In the genomic region with DNA sequence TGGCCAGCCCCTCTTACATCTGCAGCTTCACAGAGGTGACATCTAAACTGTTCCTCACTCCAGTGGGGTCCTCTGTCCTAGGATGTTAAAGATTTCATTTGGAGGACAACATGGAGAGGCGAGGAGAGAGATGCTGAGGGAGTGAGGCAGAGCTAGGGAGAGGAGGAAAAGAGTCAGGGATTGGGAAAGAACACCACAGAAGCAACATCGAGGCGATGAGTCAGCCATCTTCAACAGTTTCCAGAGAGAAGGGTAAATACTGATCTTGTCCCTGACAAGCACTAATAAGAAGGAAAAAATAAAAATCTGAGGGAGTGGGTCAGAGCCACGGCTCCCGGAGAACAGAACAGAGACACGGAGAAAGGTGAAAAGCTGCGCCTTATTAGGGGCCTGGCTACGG, we compare ENCODE assay signal across 30 mouse cellular contexts. TPM values are rescaled to one million over a fixed set of nuclear protein-coding genes. Genes with fewer than 3 reads are reported as not detected.
DNase-seq lines count a peak whose midpoint lies in the region; ATAC-seq lines count a peak whose summit lies in the region.
"Had no signal": no experiment of that assay in that cellular context is flagged by ENCODE, and none has a peak within 500 bp of the region (broad histone marks: within the 10 kb centered on the region; RNA-seq: fewer than 3 reads in every experiment).

No protein-coding gene starts in this region.

- no peak overlapping the region for H3K9ac ChIP-seq in forebrain, embryonic 11.5 days (ENCODE audit: low read length)
- no peak overlapping the region for H3K9ac ChIP-seq in forebrain, embryonic 12.5 days
- peak overlapping the region; percentile 44; the same call in 1 of the 2 replicates for H3K9ac ChIP-seq in heart, embryonic 13.5 days
- H3K9ac ChIP-seq in forebrain, embryonic 16.5 days (replicated peaks; ENCODE audit: low read depth, low read length) = peak overlapping the region; percentile 4; the same call in 1 of the 2 replicates
- H3K9ac ChIP-seq: embryonic facial prominence, embryonic 12.5 days; hindbrain, embryonic 12.5 days; intestine, embryonic 15.5 days; limb, embryonic 12.5 days; lung, embryonic 15.5 days; midbrain, embryonic 15.5 days; neural tube, embryonic 15.5 days had no signal

- no peaks in the 10 kb centered on the region for H3K36me3 ChIP-seq in forebrain, embryonic 11.5 days (ENCODE audit: control insufficient read depth, insufficient read depth, low read length)
- no peaks in the 10 kb centered on the region for H3K36me3 ChIP-seq in forebrain, embryonic 12.5 days (replicated peaks)
- H3K36me3 ChIP-seq in heart, embryonic 13.5 days = peaks cover 9% of the 10 kb centered on the region
- H3K36me3 ChIP-seq in forebrain, embryonic 16.5 days (ENCODE audit: control insufficient read depth, insufficient read depth) = no peaks in the 10 kb centered on the region
- H3K36me3 ChIP-seq: embryonic facial prominence, embryonic 12.5 days; hindbrain, embryonic 12.5 days; intestine, embryonic 15.5 days; limb, embryonic 12.5 days; lung, embryonic 15.5 days; midbrain, embryonic 10.5 days; midbrain, embryonic 15.5 days; neural tube, embryonic 15.5 days had no signal

- H3K4me1 ChIP-seq in forebrain, embryonic 11.5 days (replicated peaks; ENCODE audit: control insufficient read depth, insufficient read depth, low read length) = no peaks in the 10 kb centered on the region
- H3K4me1 ChIP-seq in forebrain, embryonic 12.5 days = 0 out of 2 replicates have a peak, but pooled peaks cover 3% of the 10 kb centered on the region
- peaks cover 27% of the 10 kb centered on the region for H3K4me1 ChIP-seq in heart, embryonic 13.5 days
- peaks cover 6% of the 10 kb centered on the region for H3K4me1 ChIP-seq in forebrain, embryonic 16.5 days (replicated peaks; ENCODE audit: control insufficient read depth, insufficient read depth, low read length)
- H3K4me1 ChIP-seq: embryonic facial prominence, embryonic 12.5 days; hindbrain, embryonic 12.5 days; intestine, embryonic 15.5 days; lung, embryonic 15.5 days; midbrain, embryonic 15.5 days; neural tube, embryonic 15.5 days had no signal

- no peak overlapping the region for H3K4me2 ChIP-seq in forebrain, embryonic 11.5 days (ENCODE audit: low read depth, low read length, severe bottlenecking)
- no peak overlapping the region for H3K4me2 ChIP-seq in forebrain, embryonic 12.5 days
- no peak overlapping the region for H3K4me2 ChIP-seq in heart, embryonic 13.5 days
- H3K4me2 ChIP-seq in forebrain, embryonic 16.5 days (ENCODE audit: low read length) = no peak overlapping the region
- H3K4me2 ChIP-seq: embryonic facial prominence, embryonic 12.5 days; heart, embryonic 11.5 days; hindbrain, embryonic 12.5 days; intestine, embryonic 15.5 days; limb, embryonic 12.5 days; liver, embryonic 11.5 days; lung, embryonic 15.5 days; midbrain, embryonic 15.5 days; neural tube, embryonic 15.5 days had no signal

- ATAC-seq in forebrain, embryonic 11.5 days (replicated peaks; ENCODE audit: low FRiP score) = no peak
- no peak for ATAC-seq in forebrain, embryonic 12.5 days (ENCODE audit: low FRiP score)
- no peak for ATAC-seq in heart, embryonic 13.5 days (ENCODE audit: extremely low read depth, insufficient number of reproducible peaks, low FRiP score, low TSS enrichment)
- no peak for ATAC-seq in forebrain, embryonic 16.5 days
- ATAC-seq: hindbrain, postnatal 0 days; intestine, embryonic 15.5 days; midbrain, embryonic 15.5 days had no signal

- H3K27ac ChIP-seq in forebrain, embryonic 11.5 days (ENCODE audit: low read depth, low read length) = no peak overlapping the region
- no peak overlapping the region for H3K27ac ChIP-seq in forebrain, embryonic 12.5 days
- no peak overlapping the region for H3K27ac ChIP-seq in heart, embryonic 13.5 days (replicated peaks)
- H3K27ac ChIP-seq in forebrain, embryonic 16.5 days (ENCODE audit: low read length) = peak overlapping the region; percentile 19; the same call in 1 of the 2 replicates
- H3K27ac ChIP-seq: embryonic facial prominence, embryonic 12.5 days; hindbrain, embryonic 12.5 days; hindbrain, postnatal 0 days; intestine, embryonic 15.5 days; limb, embryonic 12.5 days; lung, embryonic 15.5 days; midbrain, embryonic 10.5 days; midbrain, embryonic 15.5 days; neural tube, embryonic 15.5 days had no signal

- no peaks in the 10 kb centered on the region; the same call in 1 of the 2 replicates for H3K27me3 ChIP-seq in forebrain, embryonic 11.5 days (ENCODE audit: control insufficient read depth, insufficient read depth, low read length)
- H3K27me3 ChIP-seq in forebrain, embryonic 12.5 days = no peaks in the 10 kb centered on the region
- H3K27me3 ChIP-seq in heart, embryonic 13.5 days (replicated peaks) = 0 out of 2 replicates have a peak, but pooled peaks cover 7% of the 10 kb centered on the region
- H3K27me3 ChIP-seq in forebrain, embryonic 16.5 days (replicated peaks; ENCODE audit: control insufficient read depth, insufficient read depth, low read length) = no peaks in the 10 kb centered on the region
- H3K27me3 ChIP-seq: embryonic facial prominence, embryonic 12.5 days; hindbrain, embryonic 12.5 days; intestine, embryonic 15.5 days; limb, embryonic 12.5 days; lung, embryonic 15.5 days; midbrain, embryonic 15.5 days; neural tube, embryonic 15.5 days had no signal

- 82% methylated on average over 8 of the region's 8 CpGs for WGBS in forebrain, embryonic 11.5 days
- WGBS in forebrain, embryonic 12.5 days = 83% methylated on average over 8 of the region's 8 CpGs
- WGBS in heart, embryonic 13.5 days = 66% methylated on average over 8 of the region's 8 CpGs
- WGBS in forebrain, embryonic 16.5 days = 84% methylated on average over 8 of the region's 8 CpGs

- H3K4me3 ChIP-seq in forebrain, embryonic 11.5 days (ENCODE audit: low read depth, low read length) = no peak overlapping the region
- H3K4me3 ChIP-seq in forebrain, embryonic 12.5 days (replicated peaks) = no peak overlapping the region
- no peak overlapping the region for H3K4me3 ChIP-seq in heart, embryonic 13.5 days
- no peak overlapping the region for H3K4me3 ChIP-seq in forebrain, embryonic 16.5 days (replicated peaks; ENCODE audit: low read length)
- H3K4me3 ChIP-seq: embryonic facial prominence, embryonic 12.5 days; hindbrain, embryonic 12.5 days; intestine, embryonic 15.5 days; limb, embryonic 12.5 days; lung, embryonic 15.5 days; midbrain, embryonic 10.5 days; midbrain, embryonic 15.5 days; neural tube, embryonic 15.5 days had no signal

- peak; percentile 40 for DNase-seq in forebrain, embryonic 11.5 days (ENCODE audit: low spot score)
- DNase-seq in heart, postnatal 4 days = no peak
- no peak for DNase-seq in embryo, embryonic 11 days
- no peak for DNase-seq in spleen, postnatal 36 days (ENCODE audit: low spot score in 2 of 2)
- DNase-seq: adrenal gland, adult 2 months; cerebellum, adult 8-10 months; gastrocnemius, postnatal 25 days; heart, adult 11 months; right cerebral cortex, postnatal 25 days; spleen, adult 18-20 months; thymus, postnatal 4 days had no signal

- no peaks in the 10 kb centered on the region for H3K9me3 ChIP-seq in forebrain, embryonic 11.5 days (ENCODE audit: control insufficient read depth, low read length)
- no peaks in the 10 kb centered on the region for H3K9me3 ChIP-seq in forebrain, embryonic 12.5 days
- H3K9me3 ChIP-seq in heart, embryonic 13.5 days = no peaks in the 10 kb centered on the region
- no peaks in the 10 kb centered on the region for H3K9me3 ChIP-seq in forebrain, embryonic 16.5 days (ENCODE audit: control insufficient read depth, low read length)
- H3K9me3 ChIP-seq: embryonic facial prominence, embryonic 12.5 days; hindbrain, embryonic 12.5 days; intestine, embryonic 15.5 days; limb, embryonic 12.5 days; lung, embryonic 15.5 days; midbrain, embryonic 10.5 days; midbrain, embryonic 15.5 days; neural tube, embryonic 15.5 days had no signal

RNA-seq across cellular contexts. Expression of gene 4930415O20Rik, which starts 12.2 kb away (rescaled TPM):
- polyA plus RNA-seq in forebrain, embryonic 11.5 days (2014; fragmentation: Nextera tagmentation; extraction: Ambion mirVana) = not detected in 2 replicates
- not detected in 2 replicates for polyA plus RNA-seq in forebrain, embryonic 12.5 days (2016; fragmentation: Nextera tagmentation; extraction: Ambion mirVana)
- 0.29 and 0.48 TPM in 2 replicates for polyA plus RNA-seq in heart, embryonic 13.5 days (2015; fragmentation: Nextera tagmentation; extraction: Ambion mirVana)
- total RNA-seq in heart, postnatal 4 days (2021) = not detected
- 0.56 TPM in 1 of 2 replicates, not detected in the other for polyA plus RNA-seq in forebrain, embryonic 16.5 days (2015; fragmentation: Nextera tagmentation; extraction: Ambion mirVana)
- total RNA-seq: hindbrain, postnatal 0 days; left cerebral cortex, adult 18-20 months; left cerebral cortex, postnatal 14 days; megakaryocyte progenitor cell, adult 5-6 weeks had no signal
- polyA plus RNA-seq: embryonic facial prominence, embryonic 12.5 days; hindbrain, postnatal 0 days; intestine, embryonic 15.5 days; liver, embryonic 16.5 days; lung, embryonic 15.5 days; midbrain, embryonic 10.5 days; neural tube, embryonic 15.5 days; thymus, postnatal 0 days had no signal

RNA-seq across cellular contexts. Expression of gene Ccnt1, which starts 12.3 kb away (rescaled TPM):
- polyA plus RNA-seq in forebrain, embryonic 11.5 days (2014; fragmentation: Nextera tagmentation; extraction: Ambion mirVana) = 62.2 and 67.0 TPM in 2 replicates
- 61.2 and 63.2 TPM in 2 replicates for polyA plus RNA-seq in forebrain, embryonic 12.5 days (2016; fragmentation: Nextera tagmentation; extraction: Ambion mirVana)
- polyA plus RNA-seq in heart, embryonic 13.5 days (2015; fragmentation: Nextera tagmentation; extraction: Ambion mirVana) = 35.2 and 35.8 TPM in 2 replicates
- 10 to 100 TPM; 33.8 to 34.1 TPM for total RNA-seq in heart, postnatal 4 days (2021)
- polyA plus RNA-seq in forebrain, embryonic 16.5 days (2015; fragmentation: Nextera tagmentation; extraction: Ambion mirVana) = 74.5 and 78.4 TPM in 2 replicates

RNA-seq across cellular contexts. Expression of gene Adcy6, which starts 26.9 kb away (rescaled TPM):
- polyA plus RNA-seq in forebrain, embryonic 11.5 days (2014; fragmentation: Nextera tagmentation; extraction: Ambion mirVana) = 11.2 and 12.3 TPM in 2 replicates
- 12.9 and 14.2 TPM in 2 replicates for polyA plus RNA-seq in forebrain, embryonic 12.5 days (2016; fragmentation: Nextera tagmentation; extraction: Ambion mirVana)
- 29.0 and 32.4 TPM in 2 replicates for polyA plus RNA-seq in heart, embryonic 13.5 days (2015; fragmentation: Nextera tagmentation; extraction: Ambion mirVana)
- total RNA-seq in heart, postnatal 4 days (2021) = 100 to 1,000 TPM; 141 to 152 TPM
- polyA plus RNA-seq in forebrain, embryonic 16.5 days (2015; fragmentation: Nextera tagmentation; extraction: Ambion mirVana) = 11.2 and 16.1 TPM in 2 replicates

RNA-seq across cellular contexts. Expression of gene Cacnb3, which starts 47.6 kb away (rescaled TPM):
- polyA plus RNA-seq in forebrain, embryonic 11.5 days (2014; fragmentation: Nextera tagmentation; extraction: Ambion mirVana) = 45.3 and 46.9 TPM in 2 replicates
- polyA plus RNA-seq in forebrain, embryonic 12.5 days (2016; fragmentation: Nextera tagmentation; extraction: Ambion mirVana) = 77.1 and 80.4 TPM in 2 replicates
- 9.5 and 10.8 TPM in 2 replicates for polyA plus RNA-seq in heart, embryonic 13.5 days (2015; fragmentation: Nextera tagmentation; extraction: Ambion mirVana)
- 10 to 100 TPM; 15.5 to 15.8 TPM for total RNA-seq in heart, postnatal 4 days (2021)
- 138 and 168 TPM in 2 replicates for polyA plus RNA-seq in forebrain, embryonic 16.5 days (2015; fragmentation: Nextera tagmentation; extraction: Ambion mirVana)
- total RNA-seq: megakaryocyte progenitor cell, adult 5-6 weeks had no signal

RNA-seq across cellular contexts. Expression of gene Kansl2, which starts 48.9 kb away (rescaled TPM):
- polyA plus RNA-seq in forebrain, embryonic 11.5 days (2014; fragmentation: Nextera tagmentation; extraction: Ambion mirVana) = 138 and 152 TPM in 2 replicates
- polyA plus RNA-seq in forebrain, embryonic 12.5 days (2016; fragmentation: Nextera tagmentation; extraction: Ambion mirVana) = 178 and 183 TPM in 2 replicates
- polyA plus RNA-seq in heart, embryonic 13.5 days (2015; fragmentation: Nextera tagmentation; extraction: Ambion mirVana) = 80.4 and 81.1 TPM in 2 replicates
- total RNA-seq in heart, postnatal 4 days (2021) = 10 to 100 TPM; 88.8 to 93.8 TPM
- 130 and 141 TPM in 2 replicates for polyA plus RNA-seq in forebrain, embryonic 16.5 days (2015; fragmentation: Nextera tagmentation; extraction: Ambion mirVana)

Comparison
In these comparisons a context has a peak if more than half of its experiments do, and no peak if none do; other contexts are left out.
1. H3K9ac ChIP-seq: peak in heart, embryonic 13.5 days (single experiment) and forebrain, embryonic 16.5 days (single experiment); none in forebrain, embryonic 11.5 days (single experiment) and forebrain, embryonic 12.5 days (single experiment).